Mouse (Mus musculus) lung, postnatal 25 days (tissue): Measurements from ENCODE around the gene Rtf1.

ENCODE experiments used
- DNase-seq: peaks from one replicate; pipeline ENCODE4 v3.0.0; 2022; ENCODE audit warnings: low spot score

Rtf1 gene

DNA sequence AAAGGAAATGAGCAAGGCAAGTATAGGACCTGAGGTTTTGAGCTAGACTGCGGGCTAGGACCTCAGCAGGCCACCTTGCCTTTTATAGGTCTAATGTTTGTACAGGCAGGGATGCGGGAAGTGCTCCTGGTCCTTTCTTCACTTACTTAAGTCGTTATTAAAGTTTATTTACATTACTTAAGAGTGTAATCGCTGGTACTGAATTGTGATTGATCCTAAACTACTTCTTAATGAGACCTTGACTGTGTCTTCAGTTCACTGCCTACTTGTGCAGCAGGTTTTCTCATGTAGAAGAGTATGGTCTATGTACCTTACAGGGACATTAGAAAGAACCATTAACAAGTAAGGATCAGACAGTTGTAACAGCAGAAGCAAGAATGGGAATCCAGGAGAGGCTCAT, 55.9 kb downstream of the Rtf1 start:
- no peak for DNase-seq

DNA sequence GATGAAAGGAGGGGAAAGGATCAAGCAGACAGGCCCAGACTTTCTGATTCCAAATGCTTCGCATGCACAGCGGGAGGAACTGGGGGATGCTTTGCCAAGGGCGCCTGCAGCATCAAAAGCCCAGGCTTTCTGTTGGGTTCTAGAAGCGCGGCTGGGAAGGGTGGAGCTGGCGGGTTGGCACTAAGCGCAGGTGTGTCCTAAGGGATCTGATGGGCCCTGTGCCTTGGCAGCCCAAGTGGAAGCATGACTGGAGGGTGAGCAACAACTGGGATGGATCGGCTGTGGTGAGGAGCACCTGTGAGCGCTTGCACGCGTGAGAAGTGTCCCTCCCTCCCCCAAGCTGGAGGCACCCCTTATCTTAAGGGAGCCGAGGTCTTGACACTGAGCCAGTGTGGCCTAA, 62.3 kb downstream of the Rtf1 start:
- DNase-seq = no peak

DNA sequence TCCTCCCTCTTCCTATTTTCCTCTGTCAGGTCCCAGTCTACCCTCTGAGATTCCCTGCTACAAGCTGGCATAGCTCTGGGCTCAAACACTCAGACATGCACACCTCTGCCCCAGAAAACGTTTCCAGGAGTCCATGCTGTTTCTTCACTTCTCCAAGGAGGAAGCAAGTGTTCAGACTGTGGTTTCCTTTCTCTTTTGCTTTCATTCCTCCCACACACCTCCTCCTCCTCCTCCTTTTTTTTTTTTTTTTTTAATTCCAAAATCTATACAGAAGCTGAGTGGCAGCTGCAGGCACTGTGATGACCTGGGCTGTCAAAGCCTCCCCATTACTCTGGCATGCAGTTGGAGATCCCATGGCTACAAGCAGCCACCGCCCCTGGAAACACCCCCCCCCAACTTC, 65.7 kb downstream of the Rtf1 start:
- no peak for DNase-seq

DNA sequence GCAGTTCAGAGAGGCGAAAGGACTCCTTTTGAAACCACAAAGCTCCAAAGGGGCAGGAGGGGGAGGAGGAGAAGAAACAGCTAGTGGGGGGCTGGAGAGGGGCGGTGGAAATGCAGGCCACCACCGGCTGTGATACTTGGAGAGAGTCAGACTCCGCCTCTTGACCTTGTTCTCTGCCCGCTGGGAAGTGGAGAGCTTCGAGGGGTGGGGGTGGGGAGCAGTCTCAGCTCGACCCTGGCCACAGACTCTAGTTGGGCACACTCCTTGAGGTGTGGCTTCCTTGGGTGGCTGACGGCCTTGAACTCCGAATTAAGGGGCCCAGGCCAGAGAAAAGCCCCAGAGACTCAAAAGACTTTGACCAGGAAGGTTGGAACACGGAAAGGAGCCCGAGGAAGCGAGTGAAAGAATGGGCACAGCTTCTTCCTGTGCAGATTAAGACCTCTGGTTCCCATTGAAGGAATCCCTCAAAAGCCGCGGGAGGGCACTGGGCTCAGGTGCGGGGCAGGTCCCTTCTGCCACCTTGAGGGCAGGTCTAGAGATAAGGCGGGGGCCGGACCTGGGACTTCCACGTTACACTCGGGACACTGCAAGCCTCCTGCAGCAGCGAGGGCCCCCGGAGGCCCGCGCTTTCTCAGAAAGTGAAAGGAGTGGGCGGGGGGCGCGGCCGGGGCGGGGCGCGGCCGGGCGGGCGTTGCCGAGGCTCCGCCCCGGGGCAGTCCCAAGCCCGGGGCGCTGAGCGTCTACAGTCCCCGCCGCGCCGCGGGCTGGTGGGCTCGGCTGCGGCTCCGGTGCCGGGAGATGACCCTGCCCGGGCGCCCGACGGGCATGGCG, 66.9 kb downstream of the Rtf1 start, which contains the start of gene Itpka:
Gene Itpka, plus strand, starts transcription at position 757 of the 831 bp plus-strand sequence.
- peak; percentile 37 for DNase-seq

DNA sequence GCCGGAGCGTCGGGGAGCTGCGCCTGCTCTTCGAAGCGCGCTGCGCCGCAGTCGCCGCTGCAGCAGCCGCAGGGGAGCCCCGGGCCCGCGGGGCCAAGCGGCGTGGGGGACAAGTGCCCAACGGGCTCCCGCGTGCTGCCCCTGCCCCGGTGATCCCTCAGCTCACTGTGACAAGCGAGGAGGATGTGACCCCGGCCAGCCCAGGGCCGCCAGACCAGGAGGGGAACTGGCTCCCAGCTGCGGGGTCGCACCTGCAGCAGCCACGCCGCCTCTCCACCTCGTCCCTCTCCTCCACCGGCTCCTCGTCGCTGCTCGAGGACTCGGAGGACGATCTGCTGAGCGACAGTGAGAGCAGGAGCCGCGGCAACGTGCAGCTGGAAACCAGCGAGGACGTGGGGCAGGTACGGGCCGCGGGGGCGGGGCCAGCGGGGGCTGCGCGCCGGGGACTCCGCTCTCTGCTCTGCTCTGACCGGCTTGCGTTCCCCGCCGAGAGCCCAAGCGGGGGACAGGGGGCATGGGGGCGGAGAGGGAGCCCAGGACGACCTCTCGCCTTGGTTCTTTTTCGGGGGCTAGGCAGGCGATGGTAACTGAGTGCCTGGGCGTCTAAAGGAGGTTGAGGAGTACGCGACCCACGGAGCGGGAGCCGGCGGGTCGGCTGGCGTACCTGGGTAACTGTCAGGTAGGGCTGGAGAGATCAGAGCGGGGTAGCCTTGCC, 67.8 kb downstream of the Rtf1 start:
- DNase-seq = no peak

DNA sequence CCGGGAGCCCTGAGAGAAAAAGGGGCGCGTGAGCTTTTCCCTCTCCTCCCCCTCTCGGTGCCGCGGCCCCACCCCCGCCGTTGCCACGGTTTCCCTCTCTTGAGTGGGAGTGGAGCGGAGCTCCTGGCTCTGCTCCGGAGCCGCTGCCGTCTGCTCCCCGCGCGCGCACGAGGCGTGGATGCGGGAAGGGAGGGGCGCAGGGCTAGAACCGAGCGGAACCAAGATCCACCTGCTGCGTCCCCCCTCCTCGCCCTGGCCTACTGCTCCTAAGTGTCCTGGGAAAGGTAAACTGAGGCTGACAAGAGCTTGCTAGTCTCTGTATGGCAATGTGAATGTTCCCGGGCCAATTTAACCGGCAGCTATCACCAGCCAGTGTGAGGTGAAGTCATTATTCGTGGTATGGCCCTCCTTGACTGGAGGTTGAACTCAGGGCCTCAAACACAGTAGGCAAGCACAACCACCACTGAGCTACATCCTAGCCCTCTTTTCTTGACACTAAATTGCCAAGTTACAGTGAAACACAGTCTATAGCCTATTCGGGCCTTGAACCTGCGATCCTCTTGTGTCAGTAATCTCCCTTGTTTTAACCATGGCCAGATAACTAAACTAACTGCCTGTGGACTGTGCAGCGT, 68.4 kb downstream of the Rtf1 start:
- DNase-seq = no peak

DNA sequence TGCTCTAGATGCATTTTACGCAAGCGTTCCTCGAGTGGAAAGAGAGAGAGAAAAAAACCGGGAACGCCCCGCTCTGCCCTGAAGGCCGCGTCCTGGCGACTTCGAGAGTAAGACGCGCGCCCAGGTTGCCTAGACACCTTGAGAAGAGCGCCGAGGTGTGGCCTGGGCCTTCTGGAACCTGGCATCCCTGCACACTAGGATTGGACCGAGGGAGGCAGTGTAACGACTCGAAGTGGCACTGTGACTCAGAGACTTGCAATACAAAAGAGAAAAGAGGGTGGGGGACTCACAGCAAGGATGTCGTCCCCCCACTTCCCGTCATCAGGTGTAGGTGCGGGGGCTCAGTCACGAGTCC, 68.9 kb downstream of the Rtf1 start:
- peak; percentile 37 for DNase-seq

DNA sequence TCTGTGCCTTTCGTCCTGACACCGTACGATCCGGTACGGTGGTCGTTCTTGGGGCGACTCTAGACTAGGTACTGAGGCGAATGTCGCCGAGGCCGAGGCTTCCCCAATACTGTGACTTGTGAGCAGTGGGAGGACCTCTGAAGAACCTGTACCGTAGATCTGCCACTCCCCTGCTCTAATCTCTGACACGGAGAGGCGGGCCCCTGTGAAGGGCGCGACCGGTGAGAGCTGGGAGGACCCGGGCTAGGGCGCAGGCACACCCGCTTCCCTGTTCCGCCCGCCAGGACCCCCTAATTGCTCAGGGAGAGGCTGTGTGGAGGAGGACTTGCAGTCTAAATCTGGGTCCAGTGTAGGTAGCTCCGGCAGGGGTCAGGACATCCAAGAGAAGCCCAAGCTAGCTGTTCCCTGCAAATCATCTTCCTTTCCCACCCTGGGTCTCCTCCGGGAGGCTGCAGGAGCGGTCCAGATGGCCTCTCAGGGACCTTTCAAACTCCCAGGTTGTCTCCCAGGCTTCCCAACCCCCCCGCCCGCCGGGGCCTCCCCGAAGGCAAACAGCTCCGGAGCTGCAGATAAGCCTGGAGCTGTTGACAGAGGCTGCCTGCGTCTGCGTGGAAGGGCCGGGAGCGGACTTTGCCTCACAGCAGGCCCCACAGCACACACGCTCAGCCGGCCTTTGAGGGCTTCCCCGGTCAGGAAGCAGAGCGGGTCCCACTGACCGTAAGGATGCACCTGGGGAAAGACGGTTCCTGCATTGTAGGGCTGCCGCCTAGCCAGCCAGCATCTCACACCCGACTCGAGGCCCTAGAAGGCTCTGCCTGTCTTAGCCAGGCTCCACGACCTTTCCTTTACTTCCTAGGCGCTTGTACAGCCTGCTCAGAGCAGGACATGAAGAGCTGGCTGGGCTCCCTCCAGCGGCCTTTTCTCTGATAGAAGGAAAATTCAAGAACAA, 69.6 kb downstream of the Rtf1 start:
- DNase-seq = peak; percentile 67

DNA sequence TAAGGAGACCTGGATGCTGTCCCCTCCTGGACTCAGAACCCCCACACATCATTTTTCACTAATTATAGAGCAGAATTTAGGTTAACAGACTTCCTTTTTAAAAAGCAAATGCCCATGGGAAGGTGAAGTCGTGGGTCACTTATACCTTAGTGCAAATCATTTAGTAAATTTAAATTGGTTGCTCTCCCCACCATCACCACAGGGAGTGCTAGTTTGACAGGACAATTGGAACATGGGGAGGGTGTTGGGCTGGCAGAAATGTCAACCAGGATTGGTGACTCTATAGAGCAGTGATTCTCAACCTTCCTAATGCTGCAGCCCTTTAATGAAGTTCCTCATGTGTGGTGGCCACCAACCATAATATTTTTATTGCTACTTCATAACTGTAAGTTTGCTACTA, 70.4 kb downstream of the Rtf1 start:
- no peak for DNase-seq

DNA sequence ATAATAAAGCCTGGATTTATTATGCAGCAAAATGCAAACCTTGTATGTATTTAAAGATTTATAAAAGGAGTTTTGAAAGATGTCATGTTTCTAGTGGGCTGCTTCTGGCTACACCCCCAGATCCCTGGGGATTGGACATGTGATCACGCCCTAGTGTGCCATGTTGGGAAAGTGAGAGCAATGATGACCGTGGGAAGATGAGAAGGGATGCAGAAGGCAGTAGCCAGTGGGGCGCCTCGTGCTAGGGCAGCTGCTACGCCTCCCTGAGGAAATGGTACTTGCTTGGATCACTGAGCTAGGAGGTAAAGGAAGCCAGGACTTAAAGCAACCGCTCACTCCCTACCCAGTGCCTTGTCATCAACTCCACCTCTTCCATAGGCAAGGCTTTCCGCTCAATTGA, 72.7 kb downstream of the Rtf1 start:
- no peak for DNase-seq

DNA sequence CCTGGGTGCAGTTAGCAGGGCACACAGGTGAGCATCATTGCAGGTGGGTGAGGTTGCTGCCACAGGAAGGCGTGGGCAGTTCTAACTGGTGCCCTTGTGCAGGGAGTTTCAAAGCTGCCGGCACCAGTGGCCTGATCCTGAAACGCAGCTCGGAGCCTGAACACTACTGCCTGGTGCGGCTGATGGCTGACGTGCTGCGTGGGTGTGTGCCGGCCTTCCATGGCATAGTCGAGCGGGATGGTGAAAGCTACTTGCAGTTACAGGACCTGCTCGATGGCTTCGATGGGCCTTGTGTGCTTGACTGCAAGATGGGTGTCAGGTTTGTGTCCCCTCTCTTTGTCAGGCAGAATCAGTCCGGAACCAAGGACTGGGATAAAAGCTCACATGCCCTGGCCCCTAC, 74.4 kb downstream of the Rtf1 start:
- no peak for DNase-seq

DNA sequence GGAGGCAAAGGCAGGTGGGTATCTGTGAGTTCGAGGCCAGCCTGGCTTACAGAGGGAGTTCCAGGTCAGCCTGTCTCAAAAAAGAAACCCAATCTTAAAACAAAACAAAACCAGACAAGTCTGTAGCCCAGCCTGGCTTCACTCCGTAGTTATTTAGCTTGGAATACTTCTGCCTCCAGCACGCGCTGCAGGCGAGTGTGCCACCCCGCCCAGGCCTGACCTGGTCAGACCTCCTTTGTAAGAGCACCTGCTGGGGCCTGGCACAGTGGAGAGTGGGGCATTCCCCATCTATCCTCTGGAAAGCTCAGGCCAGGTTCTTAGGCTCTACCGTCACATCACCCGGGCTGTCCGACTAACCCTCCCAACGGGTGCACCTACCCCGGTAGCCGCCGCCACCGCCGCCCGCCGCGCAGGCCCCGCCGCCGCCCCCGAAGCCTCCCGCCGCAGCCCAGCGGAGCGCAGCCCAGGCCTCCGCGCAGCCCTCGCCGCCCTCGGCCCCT, 82.8 kb downstream of the Rtf1 start:
- no peak for DNase-seq

DNA sequence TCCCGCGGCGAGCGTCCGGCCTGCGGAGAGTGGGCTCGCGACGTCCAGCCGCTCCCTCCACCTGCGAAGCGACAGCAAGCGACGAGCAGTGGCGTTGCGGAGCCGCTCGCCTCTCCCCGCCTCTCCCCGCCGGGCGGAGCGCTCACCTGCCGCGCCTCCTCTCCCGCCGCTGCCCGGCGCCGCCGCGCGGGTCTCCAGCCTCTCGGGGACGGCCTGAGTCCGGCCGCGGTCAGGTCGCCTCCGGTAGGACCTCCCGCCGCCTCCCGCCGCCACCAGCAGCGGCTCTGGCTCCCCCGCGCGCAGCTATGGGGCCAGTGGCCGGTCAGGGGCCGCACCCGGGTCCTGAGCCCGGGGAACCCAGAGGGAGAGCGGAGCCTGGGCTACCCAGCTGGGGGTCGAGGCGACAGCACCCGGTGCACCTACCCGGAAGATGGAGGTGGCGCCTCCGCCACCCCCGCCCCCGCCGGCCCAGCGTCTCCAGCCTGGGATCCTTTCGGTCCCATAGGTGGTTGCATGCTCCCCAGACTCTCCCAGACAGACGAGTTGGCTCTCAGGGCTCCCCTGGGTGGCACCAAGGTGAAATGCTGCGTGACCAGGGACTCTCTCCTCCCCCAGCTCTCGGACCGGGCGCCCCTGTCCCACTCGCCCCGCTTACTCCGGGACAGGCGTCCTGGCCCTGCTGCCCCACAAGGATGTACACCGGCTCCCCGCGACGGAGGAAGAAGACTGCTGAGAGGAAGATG, 83.4 kb downstream of the Rtf1 start:
- no peak for DNase-seq

DNA sequence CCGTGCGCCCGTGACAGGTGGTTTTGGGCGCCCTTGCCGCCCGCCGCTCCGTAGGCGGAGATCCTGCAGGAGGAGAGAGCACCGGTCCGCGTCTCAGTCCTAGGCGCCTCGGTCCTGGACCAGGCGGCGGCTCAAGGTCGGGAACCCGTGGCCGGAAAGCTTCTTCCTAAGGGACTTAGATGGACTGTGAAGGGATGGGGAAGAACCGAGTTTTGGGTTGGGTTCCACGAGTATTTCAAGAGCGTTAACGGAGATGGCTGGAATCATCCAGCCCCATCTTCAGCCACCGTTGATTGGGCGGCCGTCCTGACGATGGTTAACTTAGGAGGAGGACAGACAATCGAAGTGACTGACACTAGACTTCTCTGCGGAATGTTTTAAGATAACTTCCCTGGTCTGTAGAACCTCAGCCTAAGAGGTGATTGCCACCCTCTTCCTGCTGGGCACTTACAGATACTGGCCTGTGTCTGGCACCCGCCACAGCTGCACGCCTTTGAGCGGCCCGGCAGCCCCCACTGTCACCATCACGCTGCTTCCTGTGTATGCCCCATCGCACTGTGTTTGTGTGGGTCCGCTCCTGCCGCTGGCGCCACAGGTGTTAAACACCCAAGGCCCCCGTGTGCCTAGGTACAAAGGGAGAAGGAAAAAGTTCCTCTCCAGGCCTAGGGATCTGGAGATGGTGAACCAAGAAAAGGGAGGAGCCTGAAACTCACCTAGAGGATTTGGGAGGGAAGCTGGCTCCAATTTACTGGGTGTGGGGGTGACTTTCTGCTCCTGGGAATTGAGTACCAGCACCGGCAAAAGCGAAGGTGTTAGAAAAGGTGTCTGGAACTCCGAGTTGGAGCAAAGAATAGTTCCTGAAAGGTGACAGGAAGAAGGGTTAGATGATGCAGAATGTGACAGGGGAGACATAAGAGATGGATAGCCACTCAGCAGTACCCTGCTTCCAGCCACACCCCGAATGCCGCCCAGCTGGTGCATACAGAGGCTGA, 84.3 kb downstream of the Rtf1 start:
- DNase-seq = no peak

DNA sequence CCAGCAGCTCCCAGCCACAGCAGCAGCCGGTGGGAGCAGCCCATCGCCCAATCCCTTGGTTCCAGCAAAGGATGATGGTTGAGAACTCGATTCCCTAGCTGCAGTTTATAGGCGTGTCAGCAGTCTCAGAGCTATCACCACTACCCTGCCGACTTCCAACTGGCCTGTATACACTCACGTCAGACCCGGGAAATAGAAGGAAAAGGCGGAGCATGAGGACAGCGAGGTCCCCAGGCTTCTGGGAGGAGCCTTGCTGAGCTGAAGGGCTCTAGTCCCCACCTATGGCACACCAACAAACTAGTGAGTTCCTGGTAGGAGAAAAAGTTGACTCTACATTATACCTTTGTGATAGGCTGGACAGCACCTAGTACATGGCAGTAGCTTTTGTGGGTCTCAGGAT, 85.4 kb downstream of the Rtf1 start, which contains the start of gene Ltk:
Gene Ltk, minus strand, starts transcription at position 181 of the 400 bp plus-strand sequence.
- no peak for DNase-seq

DNA sequence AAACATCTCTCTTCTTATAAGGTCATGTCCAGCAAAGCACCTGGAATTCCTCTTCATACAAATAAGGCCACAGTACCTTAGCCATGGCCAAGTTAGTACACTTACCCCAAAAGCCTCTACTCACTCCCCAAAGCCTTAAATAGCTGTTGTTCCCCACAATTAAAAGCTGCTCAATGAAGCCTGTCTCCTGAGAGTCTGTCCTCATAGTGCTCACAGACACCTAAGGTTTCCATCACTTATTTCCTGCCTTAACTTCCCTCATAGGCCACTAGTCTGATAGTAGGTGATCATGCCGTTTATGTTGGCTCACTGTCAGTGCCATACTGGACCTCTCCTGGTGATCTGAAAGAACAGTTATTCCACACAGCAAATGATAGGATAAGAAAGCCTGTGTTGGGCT, 87.4 kb downstream of the Rtf1 start:
- DNase-seq = no peak

DNA sequence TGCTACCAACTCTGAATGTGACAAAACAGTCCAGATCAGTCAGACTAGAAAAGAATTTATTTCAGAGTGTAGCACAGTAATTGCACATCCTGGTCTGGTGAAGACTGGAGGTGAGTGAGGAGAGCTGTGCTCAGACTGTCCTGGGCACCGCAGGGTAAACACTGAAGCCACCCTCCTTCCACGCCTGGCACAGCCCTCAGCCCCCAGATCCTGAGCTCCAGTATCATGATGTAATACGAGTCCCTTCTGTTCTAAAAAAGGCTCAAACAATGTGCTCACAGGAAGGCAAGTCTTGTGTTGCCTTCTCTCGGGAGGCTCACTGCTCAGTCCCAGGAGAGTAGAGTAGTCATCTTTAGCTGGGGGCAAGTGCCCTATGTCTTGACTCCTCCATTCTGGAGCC, 89.1 kb downstream of the Rtf1 start:
- no peak for DNase-seq

DNA sequence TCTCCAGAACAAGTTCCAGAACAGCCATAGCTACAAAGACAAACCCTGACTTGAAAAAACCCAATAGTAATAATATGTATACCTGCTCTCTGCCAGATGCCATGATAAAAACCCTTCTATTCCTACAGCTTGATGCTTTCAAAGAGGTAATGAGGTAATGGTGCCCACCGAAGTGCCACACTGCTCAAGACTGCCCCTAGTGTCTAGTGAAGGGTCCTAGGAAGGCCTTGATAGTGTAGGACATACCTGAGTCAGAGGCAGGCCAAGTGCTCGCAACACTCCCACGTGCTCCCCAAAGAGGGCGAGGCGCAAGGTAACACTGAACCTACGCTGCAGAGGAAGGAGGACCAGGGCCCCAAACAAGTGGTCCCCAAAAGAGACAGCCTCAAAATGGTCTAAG, 92.4 kb downstream of the Rtf1 start:
- DNase-seq = no peak
